Mouse (Mus musculus): Measurements from ENCODE around the gene Inava. TPM values are rescaled to one million over a fixed set of nuclear protein-coding genes. Genes with fewer than 3 reads are reported as not detected.

The Inava gene
- polyA plus RNA-seq, 1 experiment from 2014 or later: 17.1 TPM

- Histone ChIP-seq H3K27me3 (no peaks in the 10 kb centered on the region), H3K9me3 (replicated peaks) (no peaks in the 10 kb centered on the region), H3K4me3 (replicated peaks) (no peak overlapping the region), H3K4me1 (peaks cover 22% of the 10 kb centered on the region), H3K4me2 (no peak overlapping the region), H3K36me3 (0 out of 2 replicates have a peak, but pooled peaks cover 4% of the 10 kb centered on the region), H3K9ac (no peak overlapping the region), H3K27ac (no peak overlapping the region)
- 84% methylated on average over 2 of the region's 2 CpGs for WGBS
- ATAC-seq (replicated peaks; ENCODE audit: low FRiP score): no peak
These were observed 57.0 kb downstream of the Inava start for GRCm38 (mm10) chr1:136177085-136177484.

GRCm38 (mm10) chr1:136175183-136175582, 58.9 kb downstream of the Inava start:
- no peak for ATAC-seq (replicated peaks; ENCODE audit: low FRiP score)
- WGBS: 38% methylated on average over 6 of the region's 6 CpGs
- Histone ChIP-seq H3K9me3 (replicated peaks) (no peaks in the 10 kb centered on the region), H3K27ac (no peak overlapping the region), H3K4me3 (replicated peaks) (no peak overlapping the region), H3K4me2 (no peak overlapping the region), H3K36me3 (0 out of 2 replicates have a peak, but pooled peaks cover 4% of the 10 kb centered on the region), H3K4me1 (peaks cover 24% of the 10 kb centered on the region), H3K27me3 (no peaks in the 10 kb centered on the region), H3K9ac (no peak overlapping the region)

- 0 out of 2 replicates have a peak, but pooled peaks cover 4% of the 10 kb centered on the region for H3K36me3 ChIP-seq
- H3K27ac ChIP-seq: 0 out of 2 replicates have a peak overlapping the region, but pooled peaks have one; percentile 10
- H3K4me2 ChIP-seq: peak overlapping the region; percentile 49
- no peaks in the 10 kb centered on the region for H3K9me3 ChIP-seq (replicated peaks)
- WGBS: 18% methylated on average over 13 of the region's 13 CpGs
- H3K4me3 ChIP-seq (replicated peaks): peak overlapping the region; percentile 14; the same call in 1 of the 2 replicates
- H3K9ac ChIP-seq: no peak overlapping the region
- H3K27me3 ChIP-seq: no peaks in the 10 kb centered on the region
- ATAC-seq (replicated peaks; ENCODE audit: low FRiP score): peak; percentile 44
- peaks cover 27% of the 10 kb centered on the region for H3K4me1 ChIP-seq
These were observed 59.9 kb downstream of the Inava start for GRCm38 (mm10) chr1:136174101-136174606.

- Histone ChIP-seq H3K9me3 (replicated peaks) (no peaks in the 10 kb centered on the region), H3K4me3 (replicated peaks) (no peak overlapping the region), H3K4me1 (peaks cover 27% of the 10 kb centered on the region), H3K27ac (no peak overlapping the region), H3K36me3 (0 out of 2 replicates have a peak, but pooled peaks cover 4% of the 10 kb centered on the region), H3K4me2 (no peak overlapping the region), H3K27me3 (no peaks in the 10 kb centered on the region), H3K9ac (no peak overlapping the region)
- WGBS: 70% methylated on average over 12 of the region's 12 CpGs
- ATAC-seq (replicated peaks; ENCODE audit: low FRiP score): no peak
These were observed 61.4 kb downstream of the Inava start for GRCm38 (mm10) chr1:136172696-136173095.

- Histone ChIP-seq H3K27me3 (no peaks in the 10 kb centered on the region), H3K9ac (no peak overlapping the region), H3K9me3 (replicated peaks) (no peaks in the 10 kb centered on the region), H3K4me3 (replicated peaks) (no peak overlapping the region), H3K4me2 (peak overlapping the region; percentile 5; the same call in 1 of the 2 replicates), H3K27ac (no peak overlapping the region), H3K4me1 (peaks cover 27% of the 10 kb centered on the region), H3K36me3 (no peaks in the 10 kb centered on the region)
- 5% methylated on average over 5 of the region's 5 CpGs for WGBS
- peak; percentile 53 for ATAC-seq (replicated peaks; ENCODE audit: low FRiP score)
These were observed 64.0 kb downstream of the Inava start for GRCm38 (mm10) chr1:136170109-136170508.

- no peak overlapping the region for H3K4me2 ChIP-seq
- H3K27ac ChIP-seq: no peak overlapping the region
- WGBS: 72% methylated on average over 8 of the region's 8 CpGs
- H3K36me3 ChIP-seq: peaks cover 9% of the 10 kb centered on the region; the same call in 1 of the 2 replicates
- no peak overlapping the region for H3K9ac ChIP-seq
- H3K4me1 ChIP-seq: peaks cover 5% of the 10 kb centered on the region; the same call in 1 of the 2 replicates
- no peaks in the 10 kb centered on the region for H3K27me3 ChIP-seq
- no peak overlapping the region for H3K4me3 ChIP-seq (replicated peaks)
- ATAC-seq (replicated peaks; ENCODE audit: low FRiP score): no peak
- no peaks in the 10 kb centered on the region for H3K9me3 ChIP-seq (replicated peaks)
These were observed 66.4 kb downstream of the Inava start for GRCm38 (mm10) chr1:136167657-136168056.

GRCm38 (mm10) chr1:136165436-136165835, 68.6 kb downstream of the Inava start:
- WGBS: 77% methylated on average over 2 of the region's 2 CpGs
- Histone ChIP-seq H3K9me3 (replicated peaks) (no peaks in the 10 kb centered on the region), H3K27me3 (no peaks in the 10 kb centered on the region), H3K4me3 (replicated peaks) (no peak overlapping the region), H3K4me2 (no peak overlapping the region), H3K27ac (no peak overlapping the region), H3K4me1 (peaks cover 5% of the 10 kb centered on the region; the same call in 1 of the 2 replicates), H3K36me3 (peaks cover 9% of the 10 kb centered on the region; the same call in 1 of the 2 replicates), H3K9ac (no peak overlapping the region)
- no peak for ATAC-seq (replicated peaks; ENCODE audit: low FRiP score)

Other genes starting within 250 kb of the Inava start
- 0.12 and 0.14 TPM in 2 replicates for gene Igfn1, start 227.9 kb downstream of the Inava start, polyA plus RNA-seq (2015; fragmentation: Nextera tagmentation; extraction: Ambion mirVana)
- gene Tmem9, start 226.1 kb downstream of the Inava start, polyA plus RNA-seq (2015; fragmentation: Nextera tagmentation; extraction: Ambion mirVana): 206 and 224 TPM in 2 replicates
- not detected in 2 replicates for gene Ascl5, start 183.5 kb downstream of the Inava start, polyA plus RNA-seq (2015; fragmentation: Nextera tagmentation; extraction: Ambion mirVana)
- 0.49 and 0.57 TPM in 2 replicates for gene Cacna1s, start 181.5 kb downstream of the Inava start, polyA plus RNA-seq (2015; fragmentation: Nextera tagmentation; extraction: Ambion mirVana)
- 2.0 and 2.5 TPM in 2 replicates for gene Kif21b, start 102.9 kb downstream of the Inava start, polyA plus RNA-seq (2015; fragmentation: Nextera tagmentation; extraction: Ambion mirVana)
- 0.30 and 0.48 TPM in 2 replicates for gene Mroh3, start 21.4 kb downstream of the Inava start, polyA plus RNA-seq (2015; fragmentation: Nextera tagmentation; extraction: Ambion mirVana)
- not detected in 2 replicates for gene Gpr25, start 26.6 kb upstream of the Inava start, polyA plus RNA-seq (2015; fragmentation: Nextera tagmentation; extraction: Ambion mirVana)
- 9.0 and 9.9 TPM in 2 replicates for gene Camsap2, start 111.8 kb upstream of the Inava start, polyA plus RNA-seq (2015; fragmentation: Nextera tagmentation; extraction: Ambion mirVana)
- gene Ddx59, start 181.0 kb upstream of the Inava start, polyA plus RNA-seq (2015; fragmentation: Nextera tagmentation; extraction: Ambion mirVana): 15.7 and 16.0 TPM in 2 replicates
- 5.0 and 5.5 TPM in 2 replicates for gene Kif14, start 232.1 kb upstream of the Inava start, polyA plus RNA-seq (2015; fragmentation: Nextera tagmentation; extraction: Ambion mirVana)